Mouse (Mus musculus): ENCODE measurements around the gene Adcy1. TPM values are rescaled to one million over a fixed set of nuclear protein-coding genes. Genes with fewer than 3 reads are reported as not detected.

Gene Adcy1
- polyA plus RNA-seq, 2 experiments = 0.13 to 0.24 TPM

DNA sequence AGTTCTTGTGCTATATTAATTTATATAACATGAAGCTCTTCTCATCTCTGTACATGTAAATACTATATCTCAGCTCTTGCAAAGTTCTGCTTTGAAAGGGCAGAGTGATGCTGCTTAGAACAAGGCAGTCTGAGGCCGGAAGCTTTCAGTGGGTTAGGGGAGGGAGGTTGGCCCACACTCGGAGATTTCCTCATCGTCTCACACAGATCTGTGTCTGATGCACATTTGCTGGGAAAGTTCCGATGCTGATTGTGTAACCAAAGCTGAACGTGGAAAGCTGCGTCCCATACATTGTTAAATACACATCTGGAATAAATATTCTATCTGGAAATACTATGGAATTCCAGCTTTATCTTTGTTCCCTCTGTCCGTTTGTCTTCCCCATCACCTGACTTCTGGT, 138.9 kb downstream of the Adcy1 start:
- WGBS (ENCODE audit: insufficient replicate concordance) = 54% methylated on average over 7 of the region's 7 CpGs

DNA sequence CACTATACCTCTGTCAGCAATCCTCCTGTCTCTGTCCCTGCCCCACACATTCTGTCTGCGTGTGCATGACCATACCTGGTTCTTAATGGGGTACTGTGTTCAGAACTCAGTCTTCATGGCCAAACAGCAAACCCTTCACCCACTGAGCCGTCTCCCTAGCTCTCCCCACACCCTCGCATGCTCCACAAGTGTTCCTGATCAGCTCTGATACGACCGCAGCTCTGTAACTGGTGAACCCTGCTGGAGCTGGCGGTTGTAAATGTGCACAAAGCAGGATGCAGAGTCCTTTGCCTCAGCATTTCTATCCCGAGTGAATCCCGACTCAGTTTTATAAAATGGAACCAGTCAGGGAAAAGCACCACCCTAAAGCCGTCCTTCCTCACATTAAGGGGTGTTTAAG, 140.6 kb downstream of the Adcy1 start:
- Histone ChIP-seq H3K4me2 (ENCODE audit: low read depth) (no peak overlapping the region), H3K9ac (replicated peaks) (no peak overlapping the region), H3K9me3 (ENCODE audit: control insufficient read depth, low read length) (no peaks in the 10 kb centered on the region), H3K36me3 (replicated peaks; ENCODE audit: control insufficient read depth, insufficient read depth, low read depth) (no peaks in the 10 kb centered on the region), H3K27ac (no peak overlapping the region), H3K4me3 (ENCODE audit: insufficient read depth in 1 of 2, low read depth in 2 of 2, low read length in 2 of 2) (no peak overlapping the region), H3K27me3 (ENCODE audit: control insufficient read depth, insufficient read depth, low read length) (no peaks in the 10 kb centered on the region), H3K4me1 (replicated peaks; ENCODE audit: control insufficient read depth in 2 of 2, insufficient read depth in 2 of 2, low read length in 1 of 2) (no peaks in the 10 kb centered on the region)
- DNase-seq (ENCODE audit: low read depth in 3 of 3, low spot score in 3 of 3) (no peak), ATAC-seq (ENCODE audit: insufficient read depth) (no peak)
- 61% methylated on average over 9 of the region's 9 CpGs for WGBS (ENCODE audit: insufficient replicate concordance)
- TF ChIP-seq CTCF (IDR thresholded peaks at IDR 0.05; ENCODE audit: low read depth) (no peak), EP300 (IDR thresholded peaks at IDR 0.05; ENCODE audit: low read depth) (no peak)

More for the DNA sequence above, 138.9 kb downstream of the Adcy1 start:
- Histone ChIP-seq H3K4me1 (replicated peaks; ENCODE audit: control insufficient read depth in 2 of 2, insufficient read depth in 2 of 2, low read length in 1 of 2) (no peaks in the 10 kb centered on the region), H3K9ac (replicated peaks) (no peak overlapping the region), H3K27ac (no peak overlapping the region), H3K4me3 (ENCODE audit: insufficient read depth in 1 of 2, low read depth in 2 of 2, low read length in 2 of 2) (no peak overlapping the region), H3K27me3 (ENCODE audit: control insufficient read depth, insufficient read depth, low read length) (no peaks in the 10 kb centered on the region), H3K4me2 (ENCODE audit: low read depth) (no peak overlapping the region), H3K36me3 (replicated peaks; ENCODE audit: control insufficient read depth, insufficient read depth, low read depth) (no peaks in the 10 kb centered on the region), H3K9me3 (ENCODE audit: control insufficient read depth, low read length) (no peaks in the 10 kb centered on the region)
- no peak for ATAC-seq (ENCODE audit: insufficient read depth)
- no peak for DNase-seq (ENCODE audit: low read depth in 3 of 3, low spot score in 3 of 3)
- TF ChIP-seq CTCF (IDR thresholded peaks at IDR 0.05; ENCODE audit: low read depth) (no peak), EP300 (IDR thresholded peaks at IDR 0.05; ENCODE audit: low read depth) (no peak)

- Histone ChIP-seq H3K4me1 (replicated peaks; ENCODE audit: control insufficient read depth in 2 of 2, insufficient read depth in 2 of 2, low read length in 1 of 2) (no peaks in the 10 kb centered on the region), H3K9me3 (ENCODE audit: control insufficient read depth, low read length) (no peaks in the 10 kb centered on the region), H3K36me3 (replicated peaks; ENCODE audit: control insufficient read depth, insufficient read depth, low read depth) (no peaks in the 10 kb centered on the region), H3K4me3 (ENCODE audit: insufficient read depth in 1 of 2, low read depth in 2 of 2, low read length in 2 of 2) (no peak overlapping the region), H3K4me2 (ENCODE audit: low read depth) (no peak overlapping the region), H3K9ac (replicated peaks) (no peak overlapping the region), H3K27ac (no peak overlapping the region), H3K27me3 (ENCODE audit: control insufficient read depth, insufficient read depth, low read length) (peaks cover 34% of the 10 kb centered on the region)
- ATAC-seq (ENCODE audit: insufficient read depth) (no peak), DNase-seq (ENCODE audit: low read depth in 3 of 3, low spot score in 3 of 3) (no peak)
- peak; percentile 86 for TF ChIP-seq CTCF (IDR thresholded peaks at IDR 0.05; ENCODE audit: low read depth)
- no peak for TF ChIP-seq EP300 (IDR thresholded peaks at IDR 0.05; ENCODE audit: low read depth)
- WGBS (ENCODE audit: insufficient replicate concordance) = 19% methylated on average over 6 of the region's 6 CpGs
Observed at GRCm38 (mm10) chr11:7210343-7210742, 147.1 kb downstream of the Adcy1 start.

DNA sequence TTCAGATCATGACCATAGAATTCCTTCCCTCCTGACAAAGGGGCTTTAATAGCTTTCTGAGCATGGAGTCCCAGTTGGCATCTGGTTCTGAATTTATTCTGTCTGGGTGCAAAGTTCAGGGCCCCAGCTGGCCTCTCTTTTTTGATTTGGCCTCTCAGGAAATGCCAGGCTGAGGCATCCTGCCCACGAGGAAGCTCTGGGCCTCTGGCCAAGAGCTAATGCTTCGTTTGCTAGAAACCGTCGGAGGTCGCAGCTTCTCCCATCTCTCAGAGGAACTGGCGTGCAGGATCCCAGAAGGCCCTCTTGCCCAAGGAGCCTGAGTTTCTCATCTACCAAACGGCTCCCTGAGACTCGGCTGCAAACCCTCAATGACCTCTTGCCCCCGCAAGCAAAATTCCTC, 147.9 kb downstream of the Adcy1 start:
- H3K9me3 ChIP-seq (ENCODE audit: control insufficient read depth, low read length) = no peaks in the 10 kb centered on the region
- no peaks in the 10 kb centered on the region for H3K36me3 ChIP-seq (replicated peaks; ENCODE audit: control insufficient read depth, insufficient read depth, low read depth)
- WGBS (ENCODE audit: insufficient replicate concordance) = 21% methylated on average over 9 of the region's 9 CpGs
- peaks cover 34% of the 10 kb centered on the region for H3K27me3 ChIP-seq (ENCODE audit: control insufficient read depth, insufficient read depth, low read length)
- no peaks in the 10 kb centered on the region for H3K4me1 ChIP-seq (replicated peaks; ENCODE audit: control insufficient read depth in 2 of 2, insufficient read depth in 2 of 2, low read length in 1 of 2)
- no peak overlapping the region for H3K9ac ChIP-seq (replicated peaks)
- no peak for DNase-seq (ENCODE audit: low read depth in 3 of 3, low spot score in 3 of 3)
- H3K27ac ChIP-seq = no peak overlapping the region
- no peak for TF ChIP-seq EP300 (IDR thresholded peaks at IDR 0.05; ENCODE audit: low read depth)
- H3K4me3 ChIP-seq (ENCODE audit: insufficient read depth in 1 of 2, low read depth in 2 of 2, low read length in 2 of 2) = no peak overlapping the region
- H3K4me2 ChIP-seq (ENCODE audit: low read depth) = no peak overlapping the region
- no peak for ATAC-seq (ENCODE audit: insufficient read depth)

- H3K27me3 ChIP-seq (ENCODE audit: control insufficient read depth, insufficient read depth, low read length) = peaks cover 34% of the 10 kb centered on the region
- no peak for TF ChIP-seq EP300 (IDR thresholded peaks at IDR 0.05; ENCODE audit: low read depth)
- TF ChIP-seq CTCF (IDR thresholded peaks at IDR 0.05; ENCODE audit: low read depth) = no peak
- H3K9ac ChIP-seq (replicated peaks) = no peak overlapping the region
- no peak overlapping the region for H3K27ac ChIP-seq
- H3K36me3 ChIP-seq (replicated peaks; ENCODE audit: control insufficient read depth, insufficient read depth, low read depth) = no peaks in the 10 kb centered on the region
- no peak overlapping the region; the same call in 1 of the 2 replicates for H3K4me2 ChIP-seq (ENCODE audit: low read depth)
- WGBS (ENCODE audit: insufficient replicate concordance) = 15% methylated on average over 17 of the region's 17 CpGs
- no peaks in the 10 kb centered on the region for H3K9me3 ChIP-seq (ENCODE audit: control insufficient read depth, low read length)
- no peak for DNase-seq (ENCODE audit: low read depth in 3 of 3, low spot score in 3 of 3)
- ATAC-seq (ENCODE audit: insufficient read depth) = no peak
- H3K4me3 ChIP-seq (ENCODE audit: insufficient read depth in 1 of 2, low read depth in 2 of 2, low read length in 2 of 2) = peak overlapping the region; percentile 10 to 12; a peak in 1 of 4 replicates
- no peaks in the 10 kb centered on the region for H3K4me1 ChIP-seq (replicated peaks; ENCODE audit: control insufficient read depth in 2 of 2, insufficient read depth in 2 of 2, low read length in 1 of 2)
Observed at GRCm38 (mm10) chr11:7212126-7212798, 149.0 kb downstream of the Adcy1 start.
